Mouse (Mus musculus) frontal cortex, postnatal 10 days (tissue): Measurements from ENCODE around the gene Tcf7l1.

ENCODE experiments used
- DNase-seq, 2 experiments: peaks; one replicate each; pipeline ENCODE4 v3.0.0; 2022; ENCODE audit warnings: low spot score in 2 of 2, mixed read lengths in 1 of 2

Gene Tcf7l1

DNA sequence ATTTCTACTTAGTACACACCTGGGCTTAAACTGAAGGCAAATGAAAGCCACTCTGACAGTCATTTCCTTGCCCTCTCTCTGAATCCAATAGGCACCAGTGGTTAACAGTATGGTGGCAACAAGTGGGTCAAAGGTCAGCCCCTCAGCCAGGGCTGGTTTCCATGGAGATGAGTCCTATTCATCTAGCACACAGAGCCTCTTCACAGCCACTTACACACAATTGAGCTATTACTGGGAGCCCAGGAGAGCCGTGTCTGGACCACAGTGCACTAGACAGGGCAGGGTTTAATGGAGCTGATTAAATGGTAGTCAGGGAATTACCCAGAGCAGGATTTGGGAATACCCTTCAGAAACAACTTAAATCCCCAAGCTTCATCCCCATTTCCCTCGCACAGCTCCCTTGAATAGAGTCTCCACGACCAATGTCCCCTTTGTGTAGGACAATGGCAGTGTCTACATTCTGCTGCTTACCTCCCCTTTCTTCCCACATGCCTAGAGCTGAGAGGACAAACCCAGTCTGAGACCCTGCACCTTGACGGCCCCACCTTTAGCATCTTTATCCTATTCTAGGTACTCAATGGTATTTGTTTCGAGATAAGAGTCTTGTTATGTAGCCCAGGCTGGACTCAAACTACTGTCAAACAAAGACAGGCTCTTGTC is 89.5 kb downstream of the Tcf7l1 start:
- DNase-seq = no peak

DNA sequence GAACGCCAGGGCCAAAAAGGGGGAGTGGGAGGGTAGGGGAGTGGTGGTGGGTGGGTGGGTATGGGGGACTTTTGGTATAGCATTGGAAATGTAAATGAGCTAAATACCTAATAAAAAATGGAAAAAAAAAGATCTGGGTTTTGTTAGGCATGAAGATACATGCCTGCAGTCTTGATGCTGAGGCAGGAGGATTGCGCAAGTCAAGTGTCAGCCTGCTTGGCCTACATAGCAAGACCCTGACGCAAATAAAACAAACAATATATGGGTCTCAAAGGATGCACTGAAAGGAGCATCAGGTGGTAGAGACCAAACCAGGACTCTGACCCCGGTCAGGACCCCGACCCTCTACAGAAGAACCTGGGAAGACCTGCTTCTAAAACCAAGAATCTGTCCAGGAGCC is 90.5 kb downstream of the Tcf7l1 start:
- no peak for DNase-seq

DNA sequence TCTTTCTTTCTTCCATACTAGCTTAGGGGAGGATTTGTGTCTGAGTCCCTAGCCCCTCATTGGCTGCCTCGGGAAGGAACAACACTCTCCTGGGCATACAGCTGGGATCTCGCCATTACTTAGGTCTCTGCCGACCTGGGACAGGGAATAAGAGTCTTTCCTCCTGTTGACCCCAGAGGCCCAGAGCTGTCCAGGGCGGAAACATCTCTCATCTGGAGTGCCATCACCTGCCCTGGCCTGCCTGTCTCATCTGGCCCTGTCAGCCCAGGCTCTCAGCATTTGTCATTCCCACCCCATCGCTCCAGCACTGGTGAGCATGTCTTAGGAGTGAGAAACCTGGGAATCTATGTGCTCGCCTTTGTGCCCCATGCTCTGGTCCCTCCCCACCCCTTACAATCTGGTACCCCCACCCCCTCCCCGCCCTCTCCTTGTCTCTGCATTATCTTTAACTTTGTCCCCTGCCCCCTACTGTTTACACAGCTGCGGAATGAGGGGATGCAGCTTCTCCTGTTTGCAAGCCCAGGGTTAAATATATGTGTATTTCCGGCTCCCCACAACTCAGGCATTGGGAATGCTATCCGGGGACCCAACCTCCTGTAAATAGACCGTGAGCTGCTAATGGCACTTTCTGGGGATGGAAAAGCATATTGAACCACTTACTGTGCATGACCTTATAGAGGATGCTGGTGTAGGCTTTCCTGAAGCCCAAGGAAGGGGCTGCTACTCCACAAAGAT is 92.3 kb downstream of the Tcf7l1 start:
- no peak for DNase-seq

DNA sequence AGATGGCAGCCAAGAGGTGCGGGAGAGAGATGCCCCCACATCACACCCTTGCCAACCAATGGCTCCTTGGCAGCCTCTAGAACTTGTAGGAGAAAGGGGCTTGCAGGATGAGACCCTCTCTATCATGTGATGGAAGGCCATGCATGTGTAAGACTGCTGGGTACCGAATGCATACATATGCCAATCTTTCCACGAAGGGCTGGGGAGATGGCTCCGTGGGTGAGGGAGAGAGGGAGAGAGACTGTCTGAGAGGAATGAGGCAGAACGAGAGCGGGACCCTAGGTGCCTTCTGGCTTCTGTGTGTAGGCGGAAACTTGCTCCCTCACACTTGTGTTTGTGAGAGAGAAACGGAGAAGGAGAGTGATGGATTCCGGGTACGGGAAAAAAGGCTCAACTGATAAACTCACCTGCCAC is 94.3 kb downstream of the Tcf7l1 start:
- no peak for DNase-seq

DNA sequence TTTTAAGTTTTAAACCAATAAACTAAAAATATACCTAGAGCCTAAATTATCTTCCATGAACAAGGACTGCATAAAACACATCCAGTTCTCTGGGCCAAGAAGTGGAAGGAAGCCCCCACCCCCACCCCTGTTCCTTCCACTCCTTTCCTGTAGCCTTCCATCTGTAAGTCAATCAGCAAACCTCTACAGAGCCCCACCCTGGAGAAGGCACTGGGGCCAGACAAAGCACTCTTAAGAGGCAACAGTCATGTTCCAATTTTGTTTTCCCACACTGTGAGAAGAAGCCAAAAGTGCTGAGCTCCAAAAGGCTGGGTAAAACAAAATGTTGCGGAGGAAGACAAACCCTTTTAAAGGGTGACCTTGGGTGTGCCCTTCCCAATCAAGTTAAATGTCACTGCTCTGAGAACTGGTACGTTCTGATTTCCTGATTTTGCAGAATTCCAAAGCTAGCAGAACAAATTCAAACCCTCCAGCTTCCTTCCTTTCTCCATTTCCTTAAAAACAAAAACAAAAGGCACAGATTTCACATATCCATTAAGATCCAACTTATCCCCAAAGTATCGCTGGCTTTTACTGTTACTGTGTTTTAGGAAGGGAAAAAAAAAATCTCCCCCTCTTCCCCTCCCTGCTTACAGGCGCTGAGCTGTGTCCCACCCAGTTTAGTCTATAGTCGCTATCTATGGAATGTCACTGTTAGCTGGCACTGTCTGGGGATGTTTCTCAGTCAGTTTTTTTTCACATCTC is 94.8 kb downstream of the Tcf7l1 start:
- no peak for DNase-seq

DNA sequence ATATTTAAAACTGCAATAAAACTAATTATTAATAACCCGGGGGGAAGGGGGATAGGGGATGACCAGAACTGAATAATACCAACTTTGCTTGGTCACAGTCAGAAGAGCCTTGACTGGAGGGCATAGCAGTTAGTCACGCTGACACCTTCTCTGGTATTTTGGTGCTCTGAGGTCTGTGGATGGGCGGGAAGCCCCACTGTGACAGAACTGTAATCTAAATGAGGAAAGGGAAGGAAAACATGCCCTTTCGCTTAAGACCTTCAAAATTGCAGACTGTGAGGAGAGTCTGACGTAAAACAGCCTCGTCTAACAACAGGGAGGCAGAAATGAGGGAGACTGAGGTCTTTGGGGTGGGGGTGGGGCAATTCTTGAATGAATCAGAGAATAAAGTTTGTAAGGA is 96.6 kb downstream of the Tcf7l1 start:
- DNase-seq = no peak

DNA sequence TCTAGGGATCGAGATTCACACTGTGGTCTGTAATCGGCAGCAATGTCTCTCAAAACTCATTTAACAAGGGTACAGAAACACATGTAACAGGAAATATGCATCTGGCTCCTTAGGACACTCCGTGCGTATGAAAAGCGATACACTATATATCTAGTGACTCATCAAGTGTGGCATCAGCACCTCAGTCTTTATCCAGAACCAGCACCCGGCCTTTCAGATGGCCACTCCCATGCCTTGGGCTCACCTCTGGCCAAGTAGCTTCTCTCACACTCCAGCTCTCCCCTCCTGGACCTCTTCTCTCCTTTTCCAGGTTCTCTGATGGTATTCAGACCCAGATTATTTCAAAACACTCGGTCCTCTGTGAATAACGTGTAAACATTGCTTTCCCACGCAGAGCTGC is 97.5 kb downstream of the Tcf7l1 start:
- no peak for DNase-seq

DNA sequence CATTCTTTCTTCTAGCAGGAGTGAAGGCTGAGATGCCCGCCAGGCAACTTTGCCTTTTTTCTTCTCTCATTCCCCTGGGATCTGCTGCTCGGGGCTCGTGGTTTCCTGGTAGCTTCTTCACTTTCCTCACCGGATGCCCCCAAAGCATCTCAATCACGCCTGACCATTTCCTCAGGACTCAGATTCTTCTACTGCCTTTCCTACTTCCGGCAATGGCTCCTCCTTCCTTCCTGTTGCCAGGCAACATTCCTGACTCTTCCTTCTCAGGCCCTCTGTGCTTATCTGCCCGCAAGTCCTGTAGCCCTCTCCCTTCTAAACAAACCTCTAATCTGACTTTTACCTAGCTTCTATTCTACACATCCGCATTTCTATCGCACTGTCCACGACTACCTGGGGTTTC is 98.5 kb downstream of the Tcf7l1 start:
- no peak for DNase-seq

DNA sequence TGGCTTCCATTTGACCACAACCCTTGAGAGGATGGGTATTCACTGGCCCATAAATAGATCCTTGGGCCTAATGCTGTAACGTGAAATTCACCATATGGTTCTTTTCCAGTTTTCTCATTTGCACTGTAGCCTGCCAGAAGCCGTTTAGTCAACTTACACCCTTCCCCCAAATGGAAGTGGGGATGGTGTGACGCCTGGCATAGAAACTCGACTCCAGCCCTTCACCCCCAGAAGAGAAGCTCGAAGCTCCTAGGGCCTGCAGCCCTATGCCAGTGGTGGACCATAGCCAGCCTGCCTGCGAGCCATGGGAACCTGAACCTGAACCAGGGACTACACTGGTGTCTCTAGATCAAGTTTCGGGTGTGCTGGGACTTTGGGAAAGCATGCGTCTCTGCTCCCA is 99.1 kb downstream of the Tcf7l1 start:
- no peak for DNase-seq

DNA sequence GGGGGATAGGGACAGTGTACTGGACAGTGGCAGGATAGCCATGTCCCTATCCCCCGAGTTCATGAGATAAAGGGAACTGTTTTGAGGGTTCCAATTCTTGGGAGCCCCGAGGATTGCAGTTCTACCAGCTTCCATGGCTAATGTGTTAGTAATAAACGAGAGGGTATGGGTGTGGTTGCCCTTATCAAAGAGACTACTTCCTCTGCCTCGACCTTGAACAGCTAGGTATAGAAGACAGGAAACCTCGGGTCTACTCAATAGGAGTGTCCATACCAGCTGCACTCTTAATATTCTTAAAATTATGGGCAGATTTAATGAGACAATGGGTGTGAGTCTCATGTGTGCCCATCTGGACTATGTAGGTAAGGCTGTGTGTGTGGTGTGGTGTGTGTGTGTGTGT is 100.0 kb downstream of the Tcf7l1 start:
- no peak for DNase-seq

DNA sequence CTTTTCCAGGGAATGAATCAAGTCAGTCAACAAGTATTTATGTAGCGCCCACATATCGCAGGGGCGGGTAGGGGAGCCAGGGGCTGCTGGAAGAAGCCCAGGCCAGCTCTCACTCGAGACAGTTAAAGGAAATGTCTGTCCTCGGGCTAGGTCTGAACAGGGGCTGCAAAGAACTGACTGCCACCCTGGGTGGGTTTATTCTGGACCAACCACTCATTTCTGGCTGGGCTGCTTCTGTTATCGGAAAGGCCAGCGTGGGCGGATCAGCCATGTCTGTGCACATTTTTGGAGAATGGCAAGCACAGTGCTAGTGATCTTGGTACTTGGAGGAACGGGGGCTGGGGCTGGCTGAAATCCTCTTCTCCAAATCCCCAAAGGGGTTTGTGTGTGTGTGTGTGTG is 103.9 kb downstream of the Tcf7l1 start:
- DNase-seq = peak in 1 of 2 experiments; percentile 32

DNA sequence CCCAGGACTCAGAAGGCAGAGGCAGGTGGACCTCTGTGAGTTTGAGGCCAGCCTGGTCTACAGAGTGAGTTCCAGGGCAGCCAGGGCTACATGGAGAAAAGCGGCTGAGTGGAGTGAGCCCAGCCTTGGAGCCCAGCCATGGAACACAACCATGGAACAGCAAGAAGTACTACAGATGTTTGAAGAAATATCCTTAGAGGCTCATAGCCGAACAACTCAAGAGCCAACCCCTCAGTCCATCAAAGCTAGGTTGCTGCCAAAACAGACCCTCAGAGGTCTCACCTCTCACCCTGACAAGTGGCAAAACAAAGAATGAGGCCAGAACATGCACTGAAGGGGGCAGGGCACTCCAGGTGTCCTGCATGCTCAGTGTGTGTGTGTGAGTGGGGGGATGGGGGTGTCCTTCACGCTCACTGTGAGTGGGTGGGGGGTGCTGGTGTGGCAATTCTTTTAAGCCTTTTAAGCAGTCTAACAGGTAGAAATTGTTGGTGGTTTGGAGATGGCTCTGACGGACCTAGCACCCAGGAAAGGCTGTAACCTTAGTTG is 104.7 kb downstream of the Tcf7l1 start:
- DNase-seq = no peak

DNA sequence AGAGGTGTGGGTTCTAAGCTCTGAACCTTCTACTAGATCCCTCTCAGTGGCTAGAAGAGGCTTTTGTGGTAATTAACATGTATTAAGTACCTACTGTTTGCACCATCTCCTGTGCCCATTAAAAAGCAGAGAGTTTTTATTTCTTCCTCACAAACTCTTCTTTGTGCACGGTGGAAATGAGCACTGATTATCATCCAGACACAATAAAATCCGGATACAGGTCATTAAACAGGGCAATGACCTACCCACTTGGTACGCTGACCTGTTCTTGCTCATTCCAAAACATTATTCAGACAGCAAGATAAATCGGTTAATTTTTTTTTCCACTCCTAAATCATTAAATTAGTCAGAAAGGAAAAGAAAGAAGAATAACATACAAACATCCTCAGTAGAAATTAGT is 106.8 kb downstream of the Tcf7l1 start:
- DNase-seq = no peak

DNA sequence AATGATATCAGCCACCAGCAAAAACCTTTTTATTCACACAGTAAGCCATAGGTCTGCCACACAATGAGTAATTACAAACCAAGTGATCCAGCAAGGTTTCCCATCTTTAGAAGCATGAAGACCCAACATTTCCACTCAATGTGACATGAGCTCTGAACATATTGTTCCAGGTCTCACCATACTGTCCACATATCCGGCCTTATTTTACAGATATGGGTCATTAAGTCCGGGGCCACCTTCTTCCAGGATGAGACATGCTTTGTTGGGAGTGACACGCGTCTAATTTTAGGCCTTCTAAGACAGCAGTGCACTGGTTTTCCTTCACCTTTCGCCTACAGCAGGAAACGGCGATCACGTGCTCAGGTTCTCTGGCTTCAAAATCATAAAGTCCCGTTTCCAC is 108.1 kb downstream of the Tcf7l1 start:
- no peak for DNase-seq

DNA sequence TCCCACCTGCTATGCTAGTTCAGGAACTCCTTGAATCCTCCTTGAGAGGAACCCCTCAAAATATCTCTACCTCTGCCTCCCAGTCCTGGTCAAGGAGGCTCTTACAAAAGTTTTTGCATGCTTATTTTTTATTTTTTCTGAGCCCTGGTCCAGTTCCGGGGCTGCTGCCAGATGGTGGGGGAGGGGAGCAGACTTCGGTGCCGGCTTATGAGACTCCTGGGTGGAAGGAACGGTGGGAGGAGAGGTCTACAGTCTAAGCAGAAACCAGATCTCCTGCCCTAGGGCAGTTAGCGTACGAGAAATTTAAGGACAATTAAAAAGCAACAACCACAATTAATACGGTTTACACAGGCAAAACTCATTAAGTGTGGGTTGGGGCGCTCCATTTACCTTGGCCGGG is 110.4 kb downstream of the Tcf7l1 start:
- no peak for DNase-seq

DNA sequence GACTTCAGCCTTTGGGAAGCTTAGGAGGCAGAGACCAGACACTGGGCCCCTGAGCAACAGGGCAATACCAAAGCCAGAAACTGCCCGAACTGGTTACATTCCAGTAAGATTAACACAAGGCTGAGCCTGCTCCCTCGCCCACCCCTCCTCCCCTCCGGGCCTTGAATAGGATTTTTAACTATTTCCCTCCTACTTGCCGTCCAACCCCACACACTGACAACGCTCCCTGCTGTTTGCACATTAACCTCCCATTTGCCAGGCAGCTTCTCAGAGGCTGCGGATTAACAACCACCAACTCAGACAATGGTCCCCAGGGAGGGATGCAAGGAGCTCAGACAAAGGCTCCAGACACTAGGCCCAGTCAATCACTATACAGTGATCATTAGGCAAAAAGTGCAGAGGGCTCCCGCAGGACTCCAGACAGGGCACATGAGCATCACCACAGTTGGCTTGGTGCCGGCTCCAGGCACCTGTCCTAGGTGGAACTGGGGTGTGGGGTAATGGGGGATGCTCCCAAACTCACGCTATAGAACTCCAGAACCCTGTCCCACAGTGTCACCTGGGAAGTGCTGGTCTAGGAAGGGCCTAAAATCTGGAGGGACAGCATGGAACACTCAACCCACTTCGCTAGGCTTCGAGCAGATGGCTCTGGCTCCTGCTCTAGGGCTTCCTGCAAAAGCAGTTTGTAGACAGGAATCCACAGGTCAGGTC is 111.4 kb downstream of the Tcf7l1 start:
- DNase-seq = no peak

DNA sequence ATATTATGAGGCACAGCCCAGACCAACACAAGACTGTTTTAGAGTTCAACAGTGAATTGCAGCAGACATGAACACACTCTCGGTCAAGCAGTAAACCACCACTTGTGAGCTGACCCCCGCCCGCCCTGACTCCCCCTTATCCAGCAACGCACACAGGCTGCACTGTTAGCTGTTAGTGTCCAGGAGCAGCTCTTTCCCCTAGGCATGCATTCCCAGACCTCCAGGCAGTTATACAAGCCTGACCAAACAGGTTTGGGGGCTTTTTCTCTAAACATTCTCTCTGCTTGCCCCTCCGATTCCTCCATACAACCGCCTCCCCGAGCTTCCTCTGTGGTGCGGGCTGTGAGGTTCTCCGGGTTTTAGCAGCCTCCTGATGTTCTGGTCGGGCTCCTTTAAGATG is 112.0 kb downstream of the Tcf7l1 start:
- no peak for DNase-seq

DNA sequence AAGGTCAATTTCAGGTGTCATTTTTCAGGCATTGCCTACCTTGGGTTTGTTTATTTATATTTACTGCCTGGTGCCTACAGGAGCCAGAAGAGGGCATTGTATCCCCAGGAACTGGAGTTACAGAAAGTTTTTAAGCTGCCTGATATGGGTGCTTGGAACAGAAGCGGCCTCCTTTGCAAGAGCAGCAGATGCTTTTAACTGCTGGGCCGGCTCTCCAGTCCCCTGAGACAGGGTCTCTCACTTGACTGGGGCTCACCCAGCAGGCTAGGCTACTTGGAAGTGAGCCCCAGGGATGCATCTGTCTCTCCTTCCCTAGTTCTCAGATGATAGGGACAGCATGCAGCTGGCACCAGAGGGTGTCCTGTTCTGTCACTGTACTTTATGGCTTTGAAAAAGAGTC is 112.7 kb downstream of the Tcf7l1 start:
- no peak for DNase-seq

DNA sequence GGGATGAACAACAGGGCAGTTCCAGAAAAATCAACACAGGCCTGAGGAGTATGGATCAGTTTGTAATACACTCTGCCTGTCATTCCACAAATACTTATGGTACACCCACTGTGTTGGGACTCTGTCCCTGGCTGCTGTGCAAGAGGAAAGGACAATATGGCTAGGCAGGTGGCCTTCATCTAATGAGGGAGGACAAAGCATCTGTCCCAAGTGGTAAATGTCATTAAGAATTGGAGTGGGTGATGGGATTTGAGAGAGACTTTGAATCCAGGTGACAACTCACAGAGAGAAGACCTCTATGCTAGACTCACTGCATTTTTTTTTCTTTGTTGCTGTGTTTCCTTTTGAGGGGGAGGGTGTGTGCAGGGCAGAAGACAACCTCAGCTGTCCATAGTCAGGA is 115.3 kb downstream of the Tcf7l1 start:
- no peak for DNase-seq

DNA sequence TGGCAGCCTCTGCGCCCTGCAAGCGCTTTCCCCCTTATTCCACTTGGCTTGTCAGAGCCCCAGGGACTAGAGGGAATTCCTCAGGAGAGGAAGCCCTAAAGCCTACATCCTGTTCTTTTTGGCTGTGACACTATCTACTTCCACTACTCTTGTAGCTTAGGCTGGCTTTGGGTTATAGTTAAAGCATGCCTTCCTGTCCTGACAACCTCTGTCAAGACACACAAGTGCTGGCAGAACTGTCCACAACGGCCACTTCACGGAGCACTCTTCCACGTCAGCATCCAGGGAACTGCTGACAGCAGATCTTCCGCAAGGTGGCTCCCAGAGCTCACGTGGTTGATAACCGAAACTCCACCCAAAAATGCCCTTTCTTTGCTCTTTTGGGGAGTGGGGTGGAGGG is 117.9 kb downstream of the Tcf7l1 start:
- DNase-seq = no peak

DNA sequence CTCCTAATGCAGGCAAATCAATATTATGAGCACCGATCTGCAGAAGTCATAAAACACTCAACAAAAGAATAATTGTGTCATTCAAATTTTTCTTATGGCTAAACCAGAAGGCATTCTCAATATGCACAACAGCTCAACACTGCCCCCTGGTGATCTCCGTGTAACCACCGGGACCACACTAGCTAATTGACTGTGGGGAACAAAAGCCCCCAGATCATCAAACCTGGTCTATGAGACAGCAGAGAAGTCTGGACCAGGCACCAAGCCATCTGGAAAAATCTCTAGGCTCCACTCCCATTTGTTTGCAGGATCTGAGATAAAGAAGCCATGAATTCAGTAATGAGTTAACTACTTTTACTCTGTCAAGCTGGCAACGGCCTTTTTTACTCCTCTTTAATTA is 122.0 kb downstream of the Tcf7l1 start:
- peak in 1 of 2 experiments; percentile 55 for DNase-seq

DNA sequence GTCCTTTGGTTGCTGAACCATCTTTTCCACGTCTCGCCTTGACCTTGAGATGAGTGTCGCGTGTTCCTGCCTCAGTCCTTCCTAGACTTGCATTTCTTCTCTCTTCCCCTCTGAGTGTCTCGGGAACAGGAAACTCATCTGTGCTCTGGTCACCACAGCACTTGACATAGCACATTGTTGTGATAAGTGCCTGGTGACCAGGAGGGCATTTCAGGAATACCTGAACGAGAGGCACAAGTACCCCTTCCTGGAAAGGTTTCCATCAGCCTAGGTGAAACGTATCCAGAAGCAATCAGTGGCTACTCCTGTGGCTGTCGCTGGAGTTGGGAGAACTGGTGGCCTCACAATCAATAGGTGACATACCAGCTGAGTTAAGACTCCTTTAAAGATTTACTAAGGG is 124.8 kb downstream of the Tcf7l1 start:
- no peak for DNase-seq
